Mouse (Mus musculus) forebrain, embryonic 11.5 days (tissue): ENCODE results near the gene Prmt9. TPM values are rescaled to one million over a fixed set of nuclear protein-coding genes. Genes with fewer than 3 reads are reported as not detected.

Source experiments
- ATAC-seq: fragments of 200-750 bp; cut with Nextera tagmentation; replicated peaks from 2 replicates; pipeline ENCODE4 v1.8.0; 2017; ENCODE audit warnings: moderate TSS enrichment; ENCODE audit not compliant: low FRiP score
- DNase-seq: peaks from one replicate; pipeline ENCODE4 v3.0.0-alpha.2; 2017; ENCODE audit warnings: low spot score
- H3K27ac ChIP-seq: fragments of 300-500 bp; sonication (generic); 2 replicates; pipeline ENCODE4 v1.5.1; 2014; ENCODE audit warnings: low read depth, low read length
- H3K27me3 ChIP-seq: fragments of 300-500 bp; sonication (generic); 2 replicates; pipeline ENCODE4 v1.6.1; 2014; ENCODE audit warnings: mild to moderate bottlenecking, low read length, mixed read lengths; ENCODE audit not compliant: control insufficient read depth, insufficient read depth
- H3K36me3 ChIP-seq: fragments of 300-500 bp; sonication (generic); 2 replicates; pipeline ENCODE4 v1.6.1; 2014; ENCODE audit warnings: mild to moderate bottlenecking, low read length, moderate library complexity, mixed read lengths; ENCODE audit not compliant: control insufficient read depth, insufficient read depth
- H3K4me1 ChIP-seq: fragments of 300-500 bp; sonication (generic); replicated peaks from 2 replicates; pipeline ENCODE4 v1.6.1; 2014; ENCODE audit warnings: low read length, mixed read lengths; ENCODE audit not compliant: control insufficient read depth, insufficient read depth
- H3K4me2 ChIP-seq: fragments of 300-500 bp; sonication (generic); 2 replicates; pipeline ENCODE4 v1.6.1; 2014; ENCODE audit warnings: low read depth, mild to moderate bottlenecking, low read length, moderate library complexity, mixed read lengths; ENCODE audit not compliant: severe bottlenecking
- H3K4me3 ChIP-seq: fragments of 300-500 bp; sonication (generic); 2 replicates; pipeline ENCODE4 v1.5.1; 2014; ENCODE audit warnings: low read depth, low read length
- H3K9ac ChIP-seq: fragments of 300-500 bp; sonication (generic); 2 replicates; pipeline ENCODE4 v1.6.1; 2014; ENCODE audit warnings: low read length
- H3K9me3 ChIP-seq: fragments of 300-500 bp; sonication (generic); 2 replicates; pipeline ENCODE4 v1.6.1; 2016; ENCODE audit warnings: low read length, mixed read lengths; ENCODE audit not compliant: control insufficient read depth
- WGBS: fragments of 180-500 bp; shearing (Covaris S2); extraction: QIAGEN DNeasy Blood & Tissue Kit; methylation state at CpG from one replicate; pipeline ENCODE4 v1.1.7; 2014; 5-methylcytosine and 5-hydroxymethylcytosine counted together
- polyA plus RNA-seq: library from polyadenylated mRNA; unstranded; fragments of >200 nt; fragmentation: Nextera tagmentation; extraction: Ambion mirVana; gene quantifications from 2 replicates; pipeline ENCODE4 v1.2.1, GENCODE M21; 2014

Prmt9 gene
- polyA plus RNA-seq, 1 experiment from 2014 or later: 20.1 TPM

DNA sequence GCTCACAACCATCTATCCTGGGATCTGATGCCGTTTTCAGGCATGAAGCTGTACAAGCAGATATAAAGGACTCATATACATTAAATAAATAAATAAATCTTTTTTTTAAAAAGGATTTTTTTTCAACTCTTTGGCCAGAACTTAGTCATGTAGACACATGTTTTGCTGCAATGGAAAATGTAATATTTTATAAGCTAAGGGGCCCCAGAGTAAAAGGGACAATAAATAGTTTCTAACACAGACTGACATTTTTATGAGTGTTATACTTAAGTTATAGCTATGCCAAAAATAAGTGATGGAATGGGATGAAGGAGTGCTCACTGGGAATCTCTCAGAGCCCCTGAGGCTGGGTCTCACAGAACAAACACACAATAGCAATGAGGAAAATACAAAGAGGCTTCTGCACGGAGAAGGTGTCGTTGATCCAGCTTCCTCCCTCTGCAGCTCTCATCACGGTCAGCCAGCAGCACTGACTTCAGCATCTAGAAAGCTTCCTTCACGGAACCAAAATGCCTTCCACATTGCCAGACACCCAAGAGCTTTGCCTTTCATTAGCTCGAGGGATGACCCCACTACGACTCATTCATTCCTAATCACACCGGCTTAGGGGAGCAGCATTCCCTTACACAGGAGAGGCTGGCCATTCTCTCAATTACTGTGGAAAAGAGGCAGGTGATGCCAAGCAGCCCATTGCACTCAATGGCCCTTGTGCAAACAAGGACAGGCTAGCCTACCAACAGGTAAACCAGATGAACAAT, 28.0 kb upstream of the Prmt9 start:
- no peak overlapping the region for H3K4me2 ChIP-seq
- 84% methylated on average over 8 of the region's 8 CpGs for WGBS
- H3K4me3 ChIP-seq: no peak overlapping the region
- no peak for DNase-seq
- no peak overlapping the region for H3K9ac ChIP-seq
- no peaks in the 10 kb centered on the region for H3K36me3 ChIP-seq
- H3K9me3 ChIP-seq: no peaks in the 10 kb centered on the region
- 0 out of 2 replicates have a peak, but pooled peaks cover 2% of the 10 kb centered on the region for H3K4me1 ChIP-seq
- no peak for ATAC-seq
- H3K27me3 ChIP-seq: 0 out of 2 replicates have a peak, but pooled peaks cover 2% of the 10 kb centered on the region
- H3K27ac ChIP-seq: no peak overlapping the region

DNA sequence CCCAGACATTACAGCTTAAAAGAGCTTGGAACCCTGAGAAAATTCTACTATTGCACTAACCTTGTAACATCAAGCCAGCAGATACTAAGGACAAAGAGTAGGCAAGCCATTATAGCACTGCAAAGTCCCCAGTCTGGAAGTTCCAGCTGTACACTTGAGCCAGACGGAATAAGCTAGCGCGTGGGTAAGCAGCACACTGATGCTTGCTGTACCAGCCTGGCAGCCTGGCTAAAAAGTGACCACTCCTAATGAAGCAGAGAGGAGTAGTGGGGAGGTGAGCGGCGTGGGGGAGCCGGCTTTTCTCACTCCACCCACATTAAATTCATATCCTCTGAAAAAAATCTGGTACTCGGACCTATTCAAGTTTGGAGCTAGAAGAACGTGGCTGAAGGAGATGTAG, 26.2 kb upstream of the Prmt9 start:
- Histone ChIP-seq H3K9ac (no peak overlapping the region), H3K4me2 (no peak overlapping the region), H3K4me3 (no peak overlapping the region), H3K27ac (no peak overlapping the region), H3K27me3 (no peaks in the 10 kb centered on the region), H3K4me1 (no peaks in the 10 kb centered on the region), H3K36me3 (no peaks in the 10 kb centered on the region), H3K9me3 (no peaks in the 10 kb centered on the region)
- ATAC-seq: no peak
- WGBS: 92% methylated on average over 8 of the region's 8 CpGs
- no peak for DNase-seq

GRCm38 (mm10) chr8:77524018-77524615, 25.1 kb upstream of the Prmt9 start:
- DNase-seq (peak; percentile 13), ATAC-seq (no peak)
- Histone ChIP-seq H3K36me3 (no peaks in the 10 kb centered on the region), H3K27ac (no peak overlapping the region), H3K4me2 (no peak overlapping the region), H3K9ac (no peak overlapping the region), H3K4me1 (no peaks in the 10 kb centered on the region), H3K27me3 (no peaks in the 10 kb centered on the region), H3K4me3 (no peak overlapping the region), H3K9me3 (no peaks in the 10 kb centered on the region)
- WGBS: 91% methylated on average over 14 of the region's 14 CpGs

DNA sequence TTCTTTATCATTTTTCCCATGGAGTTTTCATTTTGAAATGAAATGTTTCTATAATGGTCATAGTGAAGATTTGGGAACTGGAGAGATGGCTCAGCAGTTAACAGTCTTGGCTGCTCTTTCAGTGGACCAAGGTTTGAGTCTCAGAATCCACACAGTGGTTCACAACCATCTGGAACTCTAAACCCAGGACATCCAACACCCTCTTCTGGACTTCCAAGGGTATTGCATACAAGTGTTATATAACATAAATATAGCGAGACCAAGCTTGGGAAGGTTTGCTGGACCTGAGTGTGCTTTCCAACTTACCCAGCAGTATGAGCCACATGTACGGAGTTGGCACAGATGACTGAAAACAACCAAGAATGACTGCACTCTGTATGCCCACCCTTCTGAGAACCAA, 24.3 kb upstream of the Prmt9 start:
- Histone ChIP-seq H3K9ac (no peak overlapping the region), H3K9me3 (no peaks in the 10 kb centered on the region), H3K27me3 (no peaks in the 10 kb centered on the region), H3K4me1 (no peaks in the 10 kb centered on the region), H3K4me3 (no peak overlapping the region), H3K4me2 (no peak overlapping the region), H3K36me3 (no peaks in the 10 kb centered on the region), H3K27ac (no peak overlapping the region)
- ATAC-seq (no peak), DNase-seq (peak; percentile 24)
- 85% methylated on average over 2 of the region's 2 CpGs for WGBS

DNA sequence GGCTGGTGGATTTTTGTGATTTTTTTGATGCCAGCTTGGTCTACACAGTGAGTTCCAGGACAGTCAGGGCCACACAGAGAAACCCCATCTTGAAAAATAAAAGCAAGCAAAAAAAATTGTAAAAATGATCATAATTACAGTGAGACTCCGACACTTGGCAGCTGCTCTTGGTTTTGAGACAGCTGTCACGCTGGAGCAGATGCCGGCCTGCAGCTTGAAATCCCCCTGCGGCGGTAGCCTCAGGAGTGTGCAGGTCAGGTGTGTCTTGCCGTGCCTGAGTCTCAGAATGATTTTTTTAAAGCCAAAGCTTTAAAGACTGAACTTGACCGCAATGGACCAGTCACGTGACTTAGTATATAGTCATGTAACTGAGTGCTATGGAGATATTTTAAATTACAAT, 23.1 kb upstream of the Prmt9 start:
- Histone ChIP-seq H3K36me3 (no peaks in the 10 kb centered on the region), H3K4me1 (no peaks in the 10 kb centered on the region), H3K27ac (no peak overlapping the region), H3K9me3 (no peaks in the 10 kb centered on the region), H3K9ac (no peak overlapping the region), H3K27me3 (no peaks in the 10 kb centered on the region), H3K4me3 (no peak overlapping the region), H3K4me2 (no peak overlapping the region)
- DNase-seq (peak; percentile 14), ATAC-seq (no peak)
- WGBS: 91% methylated on average over 8 of the region's 8 CpGs

GRCm38 (mm10) chr8:77534358-77534992, 14.7 kb upstream of the Prmt9 start:
- no peak for ATAC-seq
- Histone ChIP-seq H3K4me3 (no peak overlapping the region), H3K9me3 (no peaks in the 10 kb centered on the region), H3K9ac (no peak overlapping the region), H3K4me2 (no peak overlapping the region), H3K27me3 (no peaks in the 10 kb centered on the region), H3K4me1 (no peaks in the 10 kb centered on the region), H3K36me3 (no peaks in the 10 kb centered on the region), H3K27ac (no peak overlapping the region)
- DNase-seq: no peak
- 74% methylated on average over 8 of the region's 8 CpGs for WGBS

DNA sequence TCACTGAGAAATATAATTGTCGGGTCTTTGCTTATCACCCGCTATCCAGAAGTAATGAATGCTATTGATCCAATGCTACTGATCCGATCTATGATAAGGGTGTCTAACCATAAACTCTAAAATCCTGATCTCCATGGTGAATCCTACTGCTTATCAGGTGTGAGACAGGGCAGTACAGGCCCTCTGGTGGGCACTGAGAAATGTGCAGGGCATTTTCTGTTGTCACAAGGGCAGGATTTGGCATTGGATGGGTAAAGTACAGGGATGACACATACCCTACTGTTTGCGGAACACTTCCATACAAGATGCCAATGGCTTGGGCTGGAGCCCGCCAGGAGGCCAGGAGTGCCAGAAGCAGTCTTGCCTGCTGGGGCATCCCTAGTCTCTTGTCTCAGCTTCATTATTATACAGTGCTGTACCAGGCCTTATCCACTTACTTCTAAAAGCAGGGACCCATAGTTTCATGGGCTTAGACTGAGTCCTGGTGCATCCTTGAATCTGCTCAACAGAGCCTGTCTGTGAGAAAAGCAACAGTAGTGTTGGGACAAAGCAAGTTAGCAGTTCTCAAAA, 14.1 kb upstream of the Prmt9 start:
- H3K4me3 ChIP-seq: no peak overlapping the region
- no peaks in the 10 kb centered on the region for H3K9me3 ChIP-seq
- no peaks in the 10 kb centered on the region for H3K36me3 ChIP-seq
- H3K27ac ChIP-seq: no peak overlapping the region
- 87% methylated on average over 5 of the region's 5 CpGs for WGBS
- H3K4me2 ChIP-seq: no peak overlapping the region
- H3K9ac ChIP-seq: no peak overlapping the region
- no peaks in the 10 kb centered on the region for H3K4me1 ChIP-seq
- DNase-seq (no peak), ATAC-seq (0 out of 2 replicates have a peak, but pooled peaks have one; percentile 42)
- H3K27me3 ChIP-seq: no peaks in the 10 kb centered on the region

- Histone ChIP-seq H3K4me3 (no peak overlapping the region), H3K9me3 (no peaks in the 10 kb centered on the region), H3K36me3 (no peaks in the 10 kb centered on the region), H3K9ac (no peak overlapping the region), H3K27ac (no peak overlapping the region), H3K4me1 (no peaks in the 10 kb centered on the region), H3K27me3 (no peaks in the 10 kb centered on the region), H3K4me2 (no peak overlapping the region)
- ATAC-seq: no peak
- 83% methylated on average over 12 of the region's 12 CpGs for WGBS
- DNase-seq: no peak
Measured at GRCm38 (mm10) chr8:77536821-77537220, 12.4 kb upstream of the Prmt9 start.
